Comparison of ENCODE assay signal across 29 mouse cellular contexts in genomic region chr6:96439419-96439818, GRCm38 (mm10).
DNase-seq lines count a peak whose midpoint lies in the region; ATAC-seq and TF ChIP-seq lines count a peak whose summit lies in the region.
"Had no signal": no experiment of that assay in that cellular context is flagged by ENCODE, and none has a peak within 500 bp of the region (broad histone marks: within the 10 kb centered on the region; RNA-seq: fewer than 3 reads in every experiment).

No protein-coding gene starts in this region.

- ATAC-seq in intestine, embryonic 15.5 days: peak; percentile 45; the same call in 1 of the 2 replicates
- ATAC-seq in intestine, postnatal 0 days: no peak
- ATAC-seq in intestine, embryonic 16.5 days: peak; percentile 50
- ATAC-seq in kidney, postnatal 0 days (replicated peaks; ENCODE audit: low FRiP score, low read depth): no peak
- ATAC-seq in liver, embryonic 12.5 days: no peak
- ATAC-seq: forebrain, embryonic 14.5 days; hindbrain, embryonic 16.5 days; midbrain, embryonic 15.5 days had no signal

- TF ChIP-seq CTCF in intestine, postnatal 0 days (IDR thresholded peaks at IDR 0.05; ENCODE audit: low read depth): no peak
- no peak for TF ChIP-seq CTCF in kidney, postnatal 0 days (IDR thresholded peaks at IDR 0.05; ENCODE audit: low read depth)
- no peak for TF ChIP-seq CTCF in cerebellum, adult 2 months (IDR thresholded peaks at IDR 0.05; ENCODE audit: borderline replicate concordance, insufficient read depth, low read depth, low read length)

- DNase-seq in kidney, postnatal 0 days (ENCODE audit: low spot score): peak; percentile 22
- peak; percentile 23 to 26 for DNase-seq in layer of hippocampus, adult 8-10 months (ENCODE audit: low spot score in 2 of 2)
- no peak for DNase-seq in cerebellum, adult 9-11 months
- DNase-seq in cerebellum, adult 2 months: no peak
- DNase-seq: adrenal gland, postnatal 10 days; cerebellum, adult 9-10 months; embryo, embryonic 11 days; gastrocnemius, postnatal 25 days; heart, adult 11 months; liver; right cerebral cortex, adult 18-20 months; spleen, adult 18-20 months; thymus, adult 18-20 months; thymus, postnatal 25 days had no signal

- no peaks in the 10 kb centered on the region for H3K9me3 ChIP-seq in intestine, embryonic 15.5 days
- H3K9me3 ChIP-seq in intestine, postnatal 0 days (ENCODE audit: control insufficient read depth): no peaks in the 10 kb centered on the region
- no peaks in the 10 kb centered on the region for H3K9me3 ChIP-seq in intestine, embryonic 16.5 days (ENCODE audit: control insufficient read depth, low read length)
- H3K9me3 ChIP-seq in kidney, postnatal 0 days (replicated peaks; ENCODE audit: low read length): no peaks in the 10 kb centered on the region
- H3K9me3 ChIP-seq in liver, embryonic 12.5 days (replicated peaks): no peaks in the 10 kb centered on the region
- H3K9me3 ChIP-seq: embryonic facial prominence, embryonic 12.5 days; heart, embryonic 10.5 days; heart, embryonic 15.5 days; liver, embryonic 15.5 days; lung, embryonic 15.5 days; midbrain, embryonic 10.5 days; midbrain, embryonic 15.5 days had no signal

- no peak overlapping the region for H3K4me3 ChIP-seq in intestine, embryonic 15.5 days (replicated peaks)
- no peak overlapping the region for H3K4me3 ChIP-seq in intestine, postnatal 0 days (ENCODE audit: low read depth, low read length)
- H3K4me3 ChIP-seq in intestine, embryonic 16.5 days (ENCODE audit: low read length): no peak overlapping the region
- H3K4me3 ChIP-seq in kidney, postnatal 0 days (replicated peaks; ENCODE audit: low read depth, low read length): no peak overlapping the region
- H3K4me3 ChIP-seq in liver, embryonic 12.5 days: no peak overlapping the region
- H3K4me3 ChIP-seq in cerebellum, adult 2 months (replicated peaks; ENCODE audit: insufficient read depth, low read depth, low read length): no peak overlapping the region
- H3K4me3 ChIP-seq: embryonic facial prominence, embryonic 12.5 days; heart, embryonic 10.5 days; heart, embryonic 15.5 days; liver, embryonic 15.5 days; lung, embryonic 15.5 days; midbrain, embryonic 10.5 days; midbrain, embryonic 15.5 days had no signal

- no peaks in the 10 kb centered on the region for H3K36me3 ChIP-seq in intestine, embryonic 15.5 days
- H3K36me3 ChIP-seq in intestine, postnatal 0 days (ENCODE audit: control insufficient read depth, insufficient read depth): no peaks in the 10 kb centered on the region
- H3K36me3 ChIP-seq in intestine, embryonic 16.5 days (ENCODE audit: control insufficient read depth, insufficient read depth, low read length): no peaks in the 10 kb centered on the region
- no peaks in the 10 kb centered on the region for H3K36me3 ChIP-seq in kidney, postnatal 0 days (ENCODE audit: insufficient read depth, low read length)
- no peaks in the 10 kb centered on the region for H3K36me3 ChIP-seq in liver, embryonic 12.5 days
- H3K36me3 ChIP-seq: embryonic facial prominence, embryonic 12.5 days; heart, embryonic 10.5 days; heart, embryonic 15.5 days; liver, embryonic 15.5 days; lung, embryonic 15.5 days; midbrain, embryonic 10.5 days; midbrain, embryonic 15.5 days had no signal

- H3K27me3 ChIP-seq in intestine, embryonic 15.5 days (replicated peaks): no peaks in the 10 kb centered on the region
- no peaks in the 10 kb centered on the region for H3K27me3 ChIP-seq in intestine, postnatal 0 days (replicated peaks; ENCODE audit: control insufficient read depth, insufficient read depth, low read length)
- H3K27me3 ChIP-seq in intestine, embryonic 16.5 days (replicated peaks; ENCODE audit: control insufficient read depth, insufficient read depth, low read length): no peaks in the 10 kb centered on the region
- no peaks in the 10 kb centered on the region for H3K27me3 ChIP-seq in kidney, postnatal 0 days (ENCODE audit: insufficient read depth, low read length)
- H3K27me3 ChIP-seq in liver, embryonic 12.5 days (replicated peaks): no peaks in the 10 kb centered on the region
- no peaks in the 10 kb centered on the region for H3K27me3 ChIP-seq in cerebellum, adult 2 months (ENCODE audit: control insufficient read depth, insufficient read depth, low read length)
- H3K27me3 ChIP-seq: CH12.LX; embryonic facial prominence, embryonic 12.5 days; heart, embryonic 15.5 days; liver, embryonic 15.5 days; lung, embryonic 15.5 days; midbrain, embryonic 15.5 days had no signal

- no peak overlapping the region for H3K9ac ChIP-seq in intestine, embryonic 15.5 days
- H3K9ac ChIP-seq in intestine, postnatal 0 days (ENCODE audit: low read depth, low read length): no peak overlapping the region
- no peak overlapping the region for H3K9ac ChIP-seq in intestine, embryonic 16.5 days (ENCODE audit: low read depth, low read length)
- no peak overlapping the region for H3K9ac ChIP-seq in kidney, postnatal 0 days (ENCODE audit: low read depth, low read length)
- H3K9ac ChIP-seq in liver, embryonic 12.5 days: no peak overlapping the region
- H3K9ac ChIP-seq: embryonic facial prominence, embryonic 12.5 days; heart, embryonic 15.5 days; liver, embryonic 15.5 days; lung, embryonic 15.5 days; midbrain, embryonic 15.5 days had no signal

- TF ChIP-seq POLR2A in cerebellum, adult 2 months (IDR thresholded peaks at IDR 0.05; ENCODE audit: borderline replicate concordance, insufficient read depth, low read length): no peak

- H3K4me1 ChIP-seq in intestine, embryonic 15.5 days (replicated peaks): no peaks in the 10 kb centered on the region
- H3K4me1 ChIP-seq in intestine, postnatal 0 days (replicated peaks; ENCODE audit: control insufficient read depth, insufficient read depth, low read length): no peaks in the 10 kb centered on the region
- H3K4me1 ChIP-seq in intestine, embryonic 16.5 days (ENCODE audit: control insufficient read depth, insufficient read depth, low read length): no peaks in the 10 kb centered on the region
- peaks cover 3% of the 10 kb centered on the region; the same call in 1 of the 2 replicates for H3K4me1 ChIP-seq in kidney, postnatal 0 days (replicated peaks; ENCODE audit: insufficient read depth, low read length)
- H3K4me1 ChIP-seq in liver, embryonic 12.5 days: no peaks in the 10 kb centered on the region
- H3K4me1 ChIP-seq in cerebellum, adult 2 months (ENCODE audit: control insufficient read depth, insufficient read depth, low read length): no peaks in the 10 kb centered on the region
- H3K4me1 ChIP-seq: embryonic facial prominence, embryonic 12.5 days; heart, embryonic 10.5 days; heart, embryonic 15.5 days; liver, embryonic 15.5 days; lung, embryonic 15.5 days; midbrain, embryonic 10.5 days had no signal

- H3K27ac ChIP-seq in intestine, embryonic 15.5 days: no peak overlapping the region
- H3K27ac ChIP-seq in intestine, postnatal 0 days (ENCODE audit: low read depth, low read length): no peak overlapping the region
- no peak overlapping the region for H3K27ac ChIP-seq in intestine, embryonic 16.5 days (ENCODE audit: low read length)
- no peak overlapping the region for H3K27ac ChIP-seq in kidney, postnatal 0 days
- H3K27ac ChIP-seq in liver, embryonic 12.5 days: no peak overlapping the region
- no peak overlapping the region for H3K27ac ChIP-seq in cerebellum, adult 2 months (ENCODE audit: insufficient read depth, low read length)
- H3K27ac ChIP-seq: embryonic facial prominence, embryonic 12.5 days; heart, embryonic 10.5 days; heart, embryonic 15.5 days; liver, embryonic 15.5 days; lung, embryonic 15.5 days; midbrain, embryonic 10.5 days; midbrain, embryonic 15.5 days; stomach, postnatal 0 days had no signal

- WGBS in intestine, embryonic 15.5 days: 46% methylated on average over 2 of the region's 2 CpGs
- 51% methylated on average over 2 of the region's 2 CpGs for WGBS in intestine, postnatal 0 days
- WGBS in intestine, embryonic 16.5 days: 58% methylated on average over 2 of the region's 2 CpGs
- 51% methylated on average over 2 of the region's 2 CpGs for WGBS in kidney, postnatal 0 days
- 70% methylated on average over 2 of the region's 2 CpGs for WGBS in liver, embryonic 12.5 days (ENCODE audit: insufficient replicate concordance)
- 86% methylated on average over 2 of the region's 2 CpGs for WGBS in cerebellum, adult 2 months

- no peak overlapping the region for H3K4me2 ChIP-seq in intestine, embryonic 15.5 days (replicated peaks)
- H3K4me2 ChIP-seq in intestine, postnatal 0 days (replicated peaks; ENCODE audit: low read depth): no peak overlapping the region
- no peak overlapping the region for H3K4me2 ChIP-seq in intestine, embryonic 16.5 days (ENCODE audit: low read depth, low read length)
- no peak overlapping the region for H3K4me2 ChIP-seq in kidney, postnatal 0 days (ENCODE audit: low read length)
- no peak overlapping the region for H3K4me2 ChIP-seq in liver, embryonic 12.5 days
- H3K4me2 ChIP-seq: embryonic facial prominence, embryonic 12.5 days; heart, embryonic 15.5 days; liver, embryonic 15.5 days; lung, embryonic 15.5 days; midbrain, embryonic 15.5 days had no signal

Comparison
In these comparisons a context has a peak if more than half of its experiments do, and no peak if none do; other contexts are left out.
1. ATAC-seq: peak in intestine, embryonic 15.5 days (single experiment) and intestine, embryonic 16.5 days (single experiment); none in intestine, postnatal 0 days (single experiment), kidney, postnatal 0 days (single experiment) and liver, embryonic 12.5 days (single experiment).
2. DNase-seq: peak in kidney, postnatal 0 days (single experiment) and layer of hippocampus, adult 8-10 months (2 of 2); none in cerebellum, adult 9-11 months (single experiment) and cerebellum, adult 2 months (0 of 2).